Mouse (Mus musculus) erythroblast, embryonic 14.5 days (primary cell): ENCODE results near the gene Rft1.

Experiments used
- GATA1 ChIP-seq: IDR thresholded peaks from 2 replicates; pipeline ENCODE4 v1.6.1; 2012; ENCODE audit warnings: low read length, inconsistent platforms, mixed read lengths
- TAL1 ChIP-seq: IDR thresholded peaks from 3 replicates; pipeline ENCODE4 v1.6.1; 2012; ENCODE audit warnings: low read length, inconsistent platforms, mixed read lengths

DNA sequence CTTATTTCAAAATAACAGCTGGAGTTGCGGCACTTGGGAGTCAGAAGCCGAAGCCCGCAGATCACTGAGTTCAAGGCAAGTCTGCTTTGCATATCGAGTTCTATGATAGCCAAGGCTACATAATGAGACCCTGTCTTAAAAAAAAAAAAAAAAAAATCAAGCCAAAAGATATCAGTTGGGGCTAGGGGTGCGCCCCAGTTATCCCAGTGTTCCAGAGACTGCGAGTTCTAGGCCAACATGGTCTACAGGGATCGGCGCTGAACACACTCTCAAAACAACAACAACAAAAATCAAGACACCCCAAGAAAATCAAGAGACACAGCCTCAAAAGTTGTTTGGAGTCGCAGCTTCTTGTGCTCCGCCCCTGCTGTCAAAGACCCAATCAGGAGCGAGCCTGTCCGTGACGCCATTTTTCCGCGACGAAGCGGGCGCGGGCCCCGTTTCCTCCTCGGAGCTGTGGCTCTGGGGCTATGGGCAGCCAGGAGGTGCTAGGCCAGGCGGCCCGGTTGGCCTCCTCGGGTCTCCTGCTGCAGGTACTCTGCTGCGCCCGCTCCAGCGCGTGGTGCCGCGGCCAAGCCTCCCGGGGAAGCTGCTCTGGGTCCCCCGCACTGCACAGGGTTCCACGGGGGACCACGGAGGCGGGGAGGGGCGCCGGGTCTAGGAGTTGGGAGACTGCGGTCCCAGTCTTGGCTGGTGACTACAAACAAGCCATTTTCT is at the start of gene Rft1:
- TF ChIP-seq TAL1 = no peak
- no peak for TF ChIP-seq GATA1
